ENCODE assay signal across 33 mouse cellular contexts in the genomic region with DNA sequence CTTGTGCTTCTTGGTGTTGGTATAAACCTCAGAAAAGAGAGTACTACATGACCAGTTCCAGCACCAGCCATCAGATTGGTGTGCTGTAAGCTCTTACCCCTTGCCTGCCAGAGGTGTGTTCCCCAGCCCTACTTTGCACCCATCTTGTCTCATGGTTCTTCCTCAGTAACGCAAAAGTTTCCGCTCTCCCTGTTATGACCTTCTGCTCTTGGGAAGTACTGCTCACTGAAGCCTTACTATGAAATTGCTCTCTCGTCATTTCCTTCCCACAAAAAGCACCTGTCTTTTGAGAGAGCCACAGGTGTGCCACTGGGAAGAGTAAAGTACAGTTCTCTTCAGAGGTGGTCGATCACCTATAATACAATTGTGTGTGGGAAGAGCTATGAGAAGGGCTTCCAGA. TPM values are rescaled to one million over a fixed set of nuclear protein-coding genes. Genes with fewer than 3 reads are reported as not detected.
DNase-seq lines count a peak whose midpoint lies in the region; TF ChIP-seq lines count a peak whose summit lies in the region.
"Had no signal": no experiment of that assay in that cellular context is flagged by ENCODE, and none has a peak within 500 bp of the region (broad histone marks: within the 10 kb centered on the region; RNA-seq: fewer than 3 reads in every experiment).

No protein-coding gene starts in this region.

- no peak overlapping the region for H3K9ac ChIP-seq in CH12.LX (ENCODE audit: insufficient read depth, low read depth)
- H3K9ac ChIP-seq: embryonic facial prominence, embryonic 12.5 days; embryonic facial prominence, embryonic 15.5 days; forebrain, postnatal 0 days; heart, embryonic 13.5 days; hindbrain, embryonic 14.5 days had no signal

- no peak overlapping the region for H3K27ac ChIP-seq in CH12.LX (ENCODE audit: insufficient read depth, low read depth)
- H3K27ac ChIP-seq in embryonic facial prominence, embryonic 10.5 days (replicated peaks) = no peak overlapping the region
- H3K27ac ChIP-seq: embryonic facial prominence, embryonic 12.5 days; embryonic facial prominence, embryonic 15.5 days; gastrocnemius, adult 2 months; heart, adult 2 months; heart, embryonic 10.5 days; heart, embryonic 13.5 days; hindbrain, embryonic 14.5 days; hindbrain, postnatal 0 days had no signal

- dilution Hi-C loops in CH12.LX (cut with MboI; ENCODE audit: extremely low pct_ligation_motif_present, extremely low pct_unique_long_range_greater_than_20kb, low sequenced_read_pairs) = no loop called here

- TF ChIP-seq RAD21 in CH12.LX (IDR thresholded peaks at IDR 0.05; ENCODE audit: low read depth, low read length) = no peak

- H3K4me1 ChIP-seq in CH12.LX (ENCODE audit: control insufficient read depth in 1 of 2, insufficient read depth in 2 of 2) = peaks cover 14 to 37% of the 10 kb centered on the region in 2 experiments
- H3K4me1 ChIP-seq in embryonic facial prominence, embryonic 10.5 days = no peaks in the 10 kb centered on the region
- H3K4me1 ChIP-seq: embryonic facial prominence, embryonic 12.5 days; embryonic facial prominence, embryonic 15.5 days had no signal

- no peaks in the 10 kb centered on the region for H3K36me3 ChIP-seq in CH12.LX (replicated peaks in 1 of 2; ENCODE audit: control insufficient read depth in 1 of 2, insufficient read depth in 1 of 2, low read length in 1 of 2)
- H3K36me3 ChIP-seq in embryonic facial prominence, embryonic 10.5 days (replicated peaks) = no peaks in the 10 kb centered on the region
- H3K36me3 ChIP-seq: embryonic facial prominence, embryonic 12.5 days; embryonic facial prominence, embryonic 15.5 days; heart, embryonic 10.5 days; heart, embryonic 13.5 days had no signal

- no peaks in the 10 kb centered on the region for H3K27me3 ChIP-seq in CH12.LX (replicated peaks)
- no peaks in the 10 kb centered on the region for H3K27me3 ChIP-seq in embryonic facial prominence, embryonic 10.5 days (replicated peaks; ENCODE audit: low read depth, poor library complexity, severe bottlenecking)
- H3K27me3 ChIP-seq: embryonic facial prominence, embryonic 12.5 days; embryonic facial prominence, embryonic 15.5 days; heart, embryonic 13.5 days had no signal

- H3K4me2 ChIP-seq in CH12.LX (ENCODE audit: insufficient read depth, low read depth, poor library complexity, severe bottlenecking) = no peak overlapping the region
- H3K4me2 ChIP-seq: embryonic facial prominence, embryonic 12.5 days; embryonic facial prominence, embryonic 15.5 days; heart, embryonic 13.5 days; hindbrain, embryonic 14.5 days had no signal

- WGBS in embryonic facial prominence, embryonic 10.5 days = 88% methylated on average over 4 of the region's 4 CpGs

- peaks cover 5% of the 10 kb centered on the region for H3K9me3 ChIP-seq in CH12.LX (replicated peaks; ENCODE audit: low read length)
- H3K9me3 ChIP-seq in embryonic facial prominence, embryonic 10.5 days = no peaks in the 10 kb centered on the region
- H3K9me3 ChIP-seq: embryonic facial prominence, embryonic 12.5 days; embryonic facial prominence, embryonic 15.5 days; heart, embryonic 10.5 days; heart, embryonic 13.5 days had no signal

- in situ Hi-C loops in CH12.LX (cut with MboI; ENCODE audit: low pct_ligation_motif_present, low pct_unique_long_range_greater_than_20kb, low sequenced_read_pairs) = no loop called here

- TF ChIP-seq EP300 in CH12.LX (IDR thresholded peaks at IDR 0.05; ENCODE audit: low read length) = peak; percentile 47; the same call in 1 of the 2 replicates

- TF ChIP-seq CTCF in CH12.LX (conservative IDR thresholded peaks at IDR 0.05 in 1 of 2, IDR thresholded peaks at IDR 0.05 in 1 of 2; ENCODE audit: low read depth in 2 of 2, low read length in 2 of 2) = no peak

- H3K79me2 ChIP-seq in CH12.LX (replicated peaks; ENCODE audit: control insufficient read depth, extremely low read depth, insufficient read depth, poor library complexity, severe bottlenecking) = no peaks in the 10 kb centered on the region

- no peak for TF ChIP-seq POLR2A in CH12.LX (IDR thresholded peaks at IDR 0.05; ENCODE audit: low read depth, low read length)

- no peak overlapping the region for H3K4me3 ChIP-seq in CH12.LX (replicated peaks in 1 of 3; ENCODE audit: low read depth in 2 of 3, low read length in 2 of 3, poor library complexity in 1 of 3)
- no peak overlapping the region for H3K4me3 ChIP-seq in embryonic facial prominence, embryonic 10.5 days
- H3K4me3 ChIP-seq: embryonic facial prominence, embryonic 12.5 days; embryonic facial prominence, embryonic 15.5 days; gastrocnemius, adult 2 months; heart, adult 2 months; heart, embryonic 10.5 days; heart, embryonic 13.5 days had no signal

- peak; percentile 13 for DNase-seq in kidney, adult 9 months
- no peak for DNase-seq in kidney, postnatal 14 days
- peak; percentile 68 to 70 for DNase-seq in spleen, postnatal 36 days (ENCODE audit: low spot score in 2 of 2)
- no peak for DNase-seq in spleen, adult 12 weeks (ENCODE audit: low spot score)
- DNase-seq in CH12.LX (ENCODE audit: extremely low read depth) = no peak
- no peak for DNase-seq in lung, postnatal 36 days
- no peak for DNase-seq in embryonic facial prominence, embryonic 10.5 days (ENCODE audit: low spot score)
- DNase-seq: adrenal gland, adult 8-10 months; adrenal gland, postnatal 25 days; cerebellum, adult 18-20 months; cerebellum, adult 9-10 months; cerebellum, postnatal 14 days; forebrain, postnatal 0 days; gastrocnemius, adult 2 months; gastrocnemius, postnatal 25 days; heart, adult 2 months; heart, postnatal 14 days; heart, postnatal 4 days had no signal

TF ChIP-seq in CH12.LX, 34 proteins besides CTCF, POLR2A, EP300 and RAD21:
- TF ChIP-seq TCF12 (IDR thresholded peaks at IDR 0.05; ENCODE audit: low read depth, low read length) (0 out of 2 replicates have a peak, but pooled peaks have one; percentile 24), CHD1 (IDR thresholded peaks at IDR 0.05; ENCODE audit: low read depth, low read length) (no peak), ETS1 (conservative IDR thresholded peaks at IDR 0.05; ENCODE audit: low read depth, low read length) (0 out of 2 replicates have a peak, but pooled peaks have one; percentile 12)
TF ChIP-seq in CH12.LX: peak in this region for 2.

RNA-seq across cellular contexts. Expression of a gene that starts 4.6 kb away (rescaled TPM):
- not detected in 2 replicates for total RNA-seq in CH12.LX (2012; rRNA removed)
- total RNA-seq in CH12.LX (2014; rRNA removed) = not detected in 2 replicates
- not detected in 2 replicates for polyA plus RNA-seq in CH12.LX (2012; ENCODE audit: insufficient read length, low read depth)
- not detected in 2 replicates for polyA plus RNA-seq in embryonic facial prominence, embryonic 10.5 days (2016; fragmentation: Nextera tagmentation; extraction: Ambion mirVana)
- total RNA-seq: adrenal gland, adult 8-10 months; adrenal gland, postnatal 25 days; forebrain, postnatal 0 days; gastrocnemius, adult 2 months; gastrocnemius, postnatal 25 days; granulocyte monocyte progenitor cell, adult 5-6 weeks; heart, adult 2 months; heart, postnatal 14 days; heart, postnatal 4 days; hindbrain, postnatal 0 days had no signal
- polyA plus RNA-seq: activated CD4-positive, CD25-positive, alpha-beta regulatory T cell, adult 4 months; C2C12; CD4-positive, CD25-positive, alpha-beta regulatory T cell, adult 4 months; embryonic facial prominence, embryonic 12.5 days; embryonic facial prominence, embryonic 15.5 days; forebrain, embryonic 11.5 days; forebrain, embryonic 14.5 days; forebrain, postnatal 0 days; frontal cortex, adult 2 months; heart, adult 2 months; heart, embryonic 10.5 days; heart, embryonic 13.5 days; heart, embryonic 16.5 days; hindbrain, embryonic 11.5 days; hindbrain, embryonic 14.5 days; hindbrain, postnatal 0 days had no signal

Comparison
In these comparisons a context has a peak if more than half of its experiments do, and no peak if none do; other contexts are left out.
1. DNase-seq: peak in kidney, adult 9 months (single experiment) and spleen, postnatal 36 days (2 of 2); none in kidney, postnatal 14 days (single experiment), spleen, adult 12 weeks (single experiment), CH12.LX (single experiment), lung, postnatal 36 days (single experiment) and embryonic facial prominence, embryonic 10.5 days (single experiment).